Mouse (Mus musculus): ENCODE measurements around the gene D1Ertd622e.
"Not testable (repeated sequence)": the region's sequence is repeated elsewhere in the genome, so short reads cannot be mapped to it uniquely, and the experiment has no call there.

Gene D1Ertd622e

GRCm38 (mm10) chr1:97583085-97583484 lies 78.8 kb downstream of the D1Ertd622e start:
- DNase-seq (ENCODE audit: low read depth, low spot score): peak; percentile 18

GRCm38 (mm10) chr1:97580680-97581079 lies 81.2 kb downstream of the D1Ertd622e start:
- not testable (repeated sequence) for DNase-seq (ENCODE audit: low read depth, low spot score)

GRCm38 (mm10) chr1:97580270-97580669 lies 81.6 kb downstream of the D1Ertd622e start:
- DNase-seq (ENCODE audit: low read depth, low spot score): peak; percentile 93

- no peak for DNase-seq (ENCODE audit: low read depth, low spot score)
Observed at GRCm38 (mm10) chr1:97578025-97578417, 83.9 kb downstream of the D1Ertd622e start.

- no peak for DNase-seq (ENCODE audit: low read depth, low spot score)
Observed at GRCm38 (mm10) chr1:97577062-97578024, 84.5 kb downstream of the D1Ertd622e start.

GRCm38 (mm10) chr1:97576576-97576975 lies 85.3 kb downstream of the D1Ertd622e start:
- peak; percentile 40 for DNase-seq (ENCODE audit: low read depth, low spot score)

GRCm38 (mm10) chr1:97570814-97571213 lies 91.1 kb downstream of the D1Ertd622e start:
- no peak for DNase-seq (ENCODE audit: low read depth, low spot score)

GRCm38 (mm10) chr1:97567956-97568355 lies 93.9 kb downstream of the D1Ertd622e start:
- no peak for DNase-seq (ENCODE audit: low read depth, low spot score)

GRCm38 (mm10) chr1:97564641-97565040 lies 97.2 kb downstream of the D1Ertd622e start:
- DNase-seq (ENCODE audit: low read depth, low spot score): no peak

GRCm38 (mm10) chr1:97562867-97563266 lies 99.0 kb downstream of the D1Ertd622e start:
- DNase-seq (ENCODE audit: low read depth, low spot score): no peak

All from CD4-positive, CD25-positive, alpha-beta regulatory T cell, adult 2 months (primary cell).